Mouse (Mus musculus) lung, adult 18-20 months (tissue): ENCODE data around the gene Selenon.

Experiments
- DNase-seq, 2 experiments: peaks; one replicate each; pipeline ENCODE4 v3.0.0; 2022; ENCODE audit warnings: mixed read lengths in 2 of 2

Selenon gene

GRCm38 (mm10) chr4:134577281-134577680 is 25.3 kb upstream of the Selenon start:
- DNase-seq = no peak

- no peak for DNase-seq
Measured at GRCm38 (mm10) chr4:134575486-134575885, 23.5 kb upstream of the Selenon start.

GRCm38 (mm10) chr4:134572449-134573300 is 20.7 kb upstream of the Selenon start:
- no peak for DNase-seq

GRCm38 (mm10) chr4:134570704-134571451 is 18.9 kb upstream of the Selenon start:
- DNase-seq = no peak

- DNase-seq = no peak
Measured at GRCm38 (mm10) chr4:134569831-134570230, 17.9 kb upstream of the Selenon start.

GRCm38 (mm10) chr4:134569205-134569604 is 17.2 kb upstream of the Selenon start:
- no peak for DNase-seq

- DNase-seq = no peak
Measured at GRCm38 (mm10) chr4:134567377-134568226, 15.6 kb upstream of the Selenon start.

- no peak for DNase-seq
Measured at GRCm38 (mm10) chr4:134564093-134564492, 12.1 kb upstream of the Selenon start.

- no peak for DNase-seq
Measured at GRCm38 (mm10) chr4:134563624-134564023, 11.7 kb upstream of the Selenon start.

- no peak for DNase-seq
Measured at GRCm38 (mm10) chr4:134562014-134562413, 10.0 kb upstream of the Selenon start.

- no peak for DNase-seq
Measured at GRCm38 (mm10) chr4:134560699-134561098, 8.7 kb upstream of the Selenon start.

- DNase-seq = no peak
Measured at GRCm38 (mm10) chr4:134559154-134559553, 7.2 kb upstream of the Selenon start.

- DNase-seq = no peak
Measured at GRCm38 (mm10) chr4:134558570-134559113, 6.7 kb upstream of the Selenon start.

GRCm38 (mm10) chr4:134557626-134558249 is 5.8 kb upstream of the Selenon start:
- no peak for DNase-seq

- no peak for DNase-seq
Measured at GRCm38 (mm10) chr4:134555956-134556580, 4.1 kb upstream of the Selenon start.

GRCm38 (mm10) chr4:134553631-134554030 is 1.7 kb upstream of the Selenon start:
- DNase-seq = no peak

- DNase-seq = no peak
Measured at GRCm38 (mm10) chr4:134549899-134550298, 2.1 kb downstream of the Selenon start.

GRCm38 (mm10) chr4:134548169-134548938 is 3.6 kb downstream of the Selenon start:
- peak; percentile 37 to 52 for DNase-seq

- peak; percentile 67 to 81 for DNase-seq
Measured at GRCm38 (mm10) chr4:134546814-134547705, 4.9 kb downstream of the Selenon start.

GRCm38 (mm10) chr4:134543261-134543660 is 8.7 kb downstream of the Selenon start:
- peak; percentile 86 to 90 for DNase-seq
